In the genomic region with DNA sequence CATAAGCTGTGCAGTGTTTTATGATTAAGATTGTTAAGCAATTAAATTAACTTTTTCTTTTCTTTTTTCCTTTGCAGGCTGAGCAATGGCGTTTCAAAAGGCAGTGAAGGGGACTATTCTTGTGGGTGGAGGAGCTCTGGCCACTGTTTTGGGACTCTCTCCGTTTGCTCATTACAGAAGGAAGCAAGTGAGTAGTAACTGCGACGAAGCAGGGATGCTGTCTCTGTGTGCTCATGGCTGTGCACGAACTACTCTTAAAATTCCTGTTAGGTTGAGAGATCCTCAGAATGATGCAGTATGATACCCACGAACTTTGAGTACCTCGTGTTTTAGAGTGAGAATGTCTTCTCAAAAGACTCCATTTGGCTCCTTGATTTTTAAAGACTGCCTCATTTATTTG, we compare ENCODE assay signal across 24 mouse cellular contexts. TPM values are rescaled to one million over a fixed set of nuclear protein-coding genes. Genes with fewer than 3 reads are reported as not detected.
A peak's percentile ranks its signal among the peaks of the same experiment; 100 is the strongest.
DNase-seq lines count a peak whose midpoint lies in the region; ATAC-seq and TF ChIP-seq lines count a peak whose summit lies in the region.
"Had no signal": no experiment of that assay in that cellular context is flagged by ENCODE, and none has a peak within 500 bp of the region (broad histone marks: within the 10 kb centered on the region; RNA-seq: fewer than 3 reads in every experiment).

No protein-coding gene starts in this region.

- peak; percentile 23; the same call in 1 of the 2 replicates for ATAC-seq in frontal cortex, adult (ENCODE audit: low TSS enrichment)
- ATAC-seq in hindbrain, postnatal 0 days = no peak
- ATAC-seq in hindbrain, embryonic 11.5 days (ENCODE audit: low FRiP score) = no peak
- ATAC-seq in midbrain, embryonic 12.5 days (ENCODE audit: low FRiP score, low read depth) = peak; percentile 23; the same call in 1 of the 2 replicates
- ATAC-seq in midbrain, embryonic 14.5 days (ENCODE audit: low FRiP score, low TSS enrichment) = no peak
- ATAC-seq: activated CD4-positive, CD25-positive, alpha-beta regulatory T cell, adult 4 months had no signal

- H3K36me3 ChIP-seq in hindbrain, postnatal 0 days (ENCODE audit: insufficient read depth, low read length) = no peaks in the 10 kb centered on the region
- no peaks in the 10 kb centered on the region for H3K36me3 ChIP-seq in hindbrain, embryonic 11.5 days (ENCODE audit: control insufficient read depth, insufficient read depth, low read length)
- no peaks in the 10 kb centered on the region for H3K36me3 ChIP-seq in midbrain, embryonic 12.5 days
- no peaks in the 10 kb centered on the region for H3K36me3 ChIP-seq in midbrain, embryonic 14.5 days (ENCODE audit: control insufficient read depth, insufficient read depth, low read length)
- H3K36me3 ChIP-seq: embryonic facial prominence, embryonic 13.5 days; hindbrain, embryonic 12.5 days; limb, embryonic 13.5 days; lung, embryonic 15.5 days; midbrain, embryonic 10.5 days had no signal

- TF ChIP-seq CTCF in hindbrain, postnatal 0 days (IDR thresholded peaks at IDR 0.05; ENCODE audit: low read depth) = no peak

- H3K27me3 ChIP-seq in hindbrain, postnatal 0 days (ENCODE audit: insufficient read depth, low read length) = no peaks in the 10 kb centered on the region
- no peaks in the 10 kb centered on the region for H3K27me3 ChIP-seq in hindbrain, embryonic 11.5 days (ENCODE audit: control insufficient read depth, insufficient read depth, low read length)
- H3K27me3 ChIP-seq in midbrain, embryonic 12.5 days = peaks cover 60% of the 10 kb centered on the region
- H3K27me3 ChIP-seq in midbrain, embryonic 14.5 days (ENCODE audit: control insufficient read depth, insufficient read depth, low read length) = peaks cover 7% of the 10 kb centered on the region
- H3K27me3 ChIP-seq: CH12.LX; embryonic facial prominence, embryonic 13.5 days; hindbrain, embryonic 12.5 days; limb, embryonic 13.5 days; lung, embryonic 15.5 days had no signal

- DNase-seq in embryo, embryonic 10 days (ENCODE audit: low spot score) = peak; percentile 17
- no peak for DNase-seq in embryo, embryonic 9.5 days (ENCODE audit: extremely low spot score)
- no peak for DNase-seq in frontal cortex, postnatal 25 days (ENCODE audit: low spot score in 2 of 2)
- DNase-seq in hindbrain, postnatal 0 days (ENCODE audit: low spot score) = no peak
- no peak for DNase-seq in hindbrain, embryonic 11.5 days (ENCODE audit: low spot score)
- no peak for DNase-seq in midbrain, embryonic 14.5 days
- DNase-seq: adrenal gland, adult 8-10 months; cerebellum, adult 8-10 months; cerebellum, postnatal 25 days; heart, postnatal 14 days; kidney, adult 2 months; kidney, postnatal 36 days; right cerebral cortex, postnatal 14 days; thymus, postnatal 25 days had no signal

- H3K9ac ChIP-seq in hindbrain, postnatal 0 days (replicated peaks; ENCODE audit: low read length) = no peak overlapping the region
- H3K9ac ChIP-seq in hindbrain, embryonic 11.5 days (ENCODE audit: low read depth, low read length) = no peak overlapping the region
- H3K9ac ChIP-seq in midbrain, embryonic 12.5 days (replicated peaks) = no peak overlapping the region
- no peak overlapping the region for H3K9ac ChIP-seq in midbrain, embryonic 14.5 days (replicated peaks; ENCODE audit: low read length)
- H3K9ac ChIP-seq: embryonic facial prominence, embryonic 13.5 days; hindbrain, embryonic 12.5 days; limb, embryonic 13.5 days; lung, embryonic 15.5 days had no signal

- 36% methylated on average over 7 of the region's 7 CpGs for WGBS in hindbrain, postnatal 0 days
- WGBS in hindbrain, embryonic 11.5 days = 42% methylated on average over 7 of the region's 7 CpGs
- 20% methylated on average over 7 of the region's 7 CpGs for WGBS in midbrain, embryonic 12.5 days
- 19% methylated on average over 7 of the region's 7 CpGs for WGBS in midbrain, embryonic 14.5 days

- no peaks in the 10 kb centered on the region for H3K4me1 ChIP-seq in hindbrain, postnatal 0 days (ENCODE audit: insufficient read depth, low read length)
- H3K4me1 ChIP-seq in hindbrain, embryonic 11.5 days (replicated peaks; ENCODE audit: control insufficient read depth, insufficient read depth, low read length) = 0 out of 2 replicates have a peak, but pooled peaks cover 2% of the 10 kb centered on the region
- H3K4me1 ChIP-seq in midbrain, embryonic 12.5 days = peaks cover 10% of the 10 kb centered on the region
- no peaks in the 10 kb centered on the region for H3K4me1 ChIP-seq in midbrain, embryonic 14.5 days (ENCODE audit: control insufficient read depth, insufficient read depth, low read length)
- H3K4me1 ChIP-seq: embryonic facial prominence, embryonic 13.5 days; hindbrain, embryonic 12.5 days; limb, embryonic 13.5 days; lung, embryonic 15.5 days had no signal

- H3K27ac ChIP-seq in hindbrain, postnatal 0 days = peak overlapping the region; percentile 62
- no peak overlapping the region for H3K27ac ChIP-seq in hindbrain, embryonic 11.5 days (ENCODE audit: low read depth, low read length)
- no peak overlapping the region for H3K27ac ChIP-seq in midbrain, embryonic 12.5 days (replicated peaks)
- H3K27ac ChIP-seq in midbrain, embryonic 14.5 days (replicated peaks; ENCODE audit: low read depth, low read length) = no peak overlapping the region
- H3K27ac ChIP-seq: embryonic facial prominence, embryonic 13.5 days; limb, embryonic 13.5 days; lung, embryonic 15.5 days had no signal

- no peak overlapping the region for H3K4me2 ChIP-seq in hindbrain, postnatal 0 days (ENCODE audit: low read depth, low read length)
- no peak overlapping the region for H3K4me2 ChIP-seq in hindbrain, embryonic 11.5 days (replicated peaks; ENCODE audit: low read depth, low read length)
- H3K4me2 ChIP-seq in midbrain, embryonic 12.5 days (replicated peaks) = no peak overlapping the region
- H3K4me2 ChIP-seq in midbrain, embryonic 14.5 days (ENCODE audit: low read length) = no peak overlapping the region
- H3K4me2 ChIP-seq: embryonic facial prominence, embryonic 13.5 days; hindbrain, embryonic 12.5 days; limb, embryonic 13.5 days; liver, embryonic 11.5 days; lung, embryonic 15.5 days had no signal

- H3K4me3 ChIP-seq in hindbrain, postnatal 0 days (ENCODE audit: low read length) = no peak overlapping the region
- H3K4me3 ChIP-seq in hindbrain, embryonic 11.5 days (ENCODE audit: low read depth, low read length) = no peak overlapping the region
- H3K4me3 ChIP-seq in midbrain, embryonic 12.5 days = no peak overlapping the region
- no peak overlapping the region for H3K4me3 ChIP-seq in midbrain, embryonic 14.5 days (replicated peaks; ENCODE audit: low read depth, low read length)
- H3K4me3 ChIP-seq: embryonic facial prominence, embryonic 13.5 days; hindbrain, embryonic 12.5 days; limb, embryonic 13.5 days; lung, embryonic 15.5 days; midbrain, embryonic 10.5 days had no signal

- no peaks in the 10 kb centered on the region for H3K9me3 ChIP-seq in hindbrain, postnatal 0 days (ENCODE audit: low read length)
- no peaks in the 10 kb centered on the region for H3K9me3 ChIP-seq in hindbrain, embryonic 11.5 days (ENCODE audit: control insufficient read depth, low read length)
- no peaks in the 10 kb centered on the region for H3K9me3 ChIP-seq in midbrain, embryonic 12.5 days
- H3K9me3 ChIP-seq in midbrain, embryonic 14.5 days (ENCODE audit: control insufficient read depth, low read length) = no peaks in the 10 kb centered on the region
- H3K9me3 ChIP-seq: embryonic facial prominence, embryonic 13.5 days; hindbrain, embryonic 12.5 days; limb, embryonic 13.5 days; lung, embryonic 15.5 days; midbrain, embryonic 10.5 days had no signal

RNA-seq across cellular contexts. Expression of gene Gpd2, which starts 30.5 kb away (rescaled TPM):
- 38.8 and 55.3 TPM in 2 replicates for total RNA-seq in hindbrain, postnatal 0 days (2014; rRNA removed)
- 31.5 and 32.7 TPM in 2 replicates for polyA plus RNA-seq in hindbrain, postnatal 0 days (2015; fragmentation: Nextera tagmentation; extraction: Ambion mirVana)
- polyA plus RNA-seq in hindbrain, embryonic 11.5 days (2014; fragmentation: Nextera tagmentation; extraction: Ambion mirVana) = 18.2 and 22.6 TPM in 2 replicates
- polyA plus RNA-seq in midbrain, embryonic 12.5 days (2016; fragmentation: Nextera tagmentation; extraction: Ambion mirVana) = 11.4 TPM in 2 replicates
- 12.1 and 13.7 TPM in 2 replicates for polyA plus RNA-seq in midbrain, embryonic 14.5 days (2014; fragmentation: Nextera tagmentation; extraction: Ambion mirVana)

Comparison
In these comparisons a context has a peak if more than half of its experiments do, and no peak if none do; other contexts are left out.
1. ATAC-seq: peak in frontal cortex, adult (single experiment) and midbrain, embryonic 12.5 days (single experiment); none in hindbrain, postnatal 0 days (single experiment), hindbrain, embryonic 11.5 days (single experiment) and midbrain, embryonic 14.5 days (single experiment).